Mouse (Mus musculus) bone marrow, adult 2 months (tissue): ENCODE measurements around the gene Per1. TPM values are rescaled to one million over a fixed set of nuclear protein-coding genes. Genes with fewer than 3 reads are reported as not detected.
A peak's percentile ranks its signal among the peaks of the same experiment; 100 is the strongest.

Source experiments
- H3K27ac ChIP-seq: fragments of 200-500 bp; 2 replicates; pipeline ENCODE4 v1.5.1; 2012; ENCODE audit warnings: low read depth, mild to moderate bottlenecking, control low read depth, inconsistent platforms, low read length; ENCODE audit not compliant: control insufficient read depth, poor library complexity, insufficient read depth
- H3K4me1 ChIP-seq: fragments of 200-500 bp; 2 replicates; pipeline ENCODE4 v1.6.1; 2011; ENCODE audit warnings: low read length; ENCODE audit not compliant: control insufficient read depth, insufficient read depth
- H3K4me3 ChIP-seq: fragments of 200-500 bp; replicated peaks from 2 replicates; pipeline ENCODE3; 2011; ENCODE audit warnings: mild to moderate bottlenecking, low read depth, low read length, control low read depth; ENCODE audit not compliant: control insufficient read depth
- CTCF ChIP-seq: fragments of 200-500 bp; IDR thresholded peaks from 2 replicates; pipeline ENCODE4 v1.5.1; 2011; ENCODE audit warnings: low read length, control low read depth; ENCODE audit not compliant: control insufficient read depth, insufficient read depth
- POLR2A ChIP-seq: fragments of 200-500 bp; IDR thresholded peaks from 2 replicates; pipeline ENCODE4 v1.6.1; 2011; ENCODE audit warnings: low read depth, mild to moderate bottlenecking, control low read depth, low read length, borderline replicate concordance; ENCODE audit not compliant: control insufficient read depth
- WGBS: fragments of 180-500 bp; shearing (Covaris S2); methylation state at CpG from one replicate; pipeline ENCODE4 v1.1.7; 2018; 5-methylcytosine and 5-hydroxymethylcytosine counted together
- polyA plus RNA-seq: library from polyadenylated mRNA; stranded (reverse); fragments of >200 nt; gene quantifications from 2 replicates; pipeline ENCODE4 v1.2.4, GENCODE M21; 2011; ENCODE audit warnings: low replicate concordance; ENCODE audit not compliant: missing spikeins, insufficient read depth, insufficient read length

The Per1 gene
- polyA plus RNA-seq, 1 experiment = 46.2 TPM

- WGBS = under 1% methylated on average over 45 of the region's 45 CpGs
- TF ChIP-seq CTCF = no peak
- peak; percentile 51; the same call in 1 of the 2 replicates for TF ChIP-seq POLR2A
- H3K4me3 ChIP-seq = peak overlapping the region; percentile 79
- no peaks in the 10 kb centered on the region for H3K4me1 ChIP-seq
- peak overlapping the region; percentile 81 for H3K27ac ChIP-seq
Observed at GRCm38 (mm10) chr11:69117737-69118695, 23.0 kb downstream of the Per1 start.

- H3K4me1 ChIP-seq = no peaks in the 10 kb centered on the region
- whole genome bisulfite sequencing = 7% methylated on average over 15 of the region's 15 CpGs
- peak overlapping the region; percentile 79 for H3K4me3 ChIP-seq
- TF ChIP-seq CTCF (no peak), POLR2A (no peak; the same call in 1 of the 2 replicates)
- no peak overlapping the region for H3K27ac ChIP-seq
Observed at GRCm38 (mm10) chr11:69118765-69119164, 23.7 kb downstream of the Per1 start.

- Histone ChIP-seq H3K4me3 (no peak overlapping the region), H3K27ac (no peak overlapping the region), H3K4me1 (no peaks in the 10 kb centered on the region)
- WGBS = 60% methylated on average over 14 of the region's 14 CpGs
- TF ChIP-seq POLR2A (no peak), CTCF (no peak)
Observed at GRCm38 (mm10) chr11:69119446-69120155, 24.6 kb downstream of the Per1 start.

- H3K27ac ChIP-seq = no peak within 1 kb of the TSS
- TF ChIP-seq CTCF (no peak), POLR2A (no peak)
- H3K4me1 ChIP-seq = no peaks in the 10 kb centered on the region
- H3K4me3 ChIP-seq = peak within 1 kb of the TSS; percentile 34
- WGBS = 1% methylated on average over 27 of the region's 27 CpGs
Observed at GRCm38 (mm10) chr11:69120221-69121000, 25.4 kb downstream of the Per1 start, which contains the start of gene Hes7. Gene Hes7, plus strand, starts transcription at chr11:69120404.

- no peak for TF ChIP-seq CTCF
- TF ChIP-seq POLR2A = no peak
- under 1% methylated on average over 33 of the region's 33 CpGs for WGBS
- Histone ChIP-seq H3K4me3 (peak overlapping the region; percentile 43), H3K27ac (no peak overlapping the region), H3K4me1 (no peaks in the 10 kb centered on the region)
Observed at GRCm38 (mm10) chr11:69121001-69121740, 26.2 kb downstream of the Per1 start.

GRCm38 (mm10) chr11:69121741-69122335 is 26.8 kb downstream of the Per1 start:
- TF ChIP-seq CTCF (no peak), POLR2A (no peak)
- Histone ChIP-seq H3K4me3 (peak overlapping the region; percentile 60), H3K27ac (no peak overlapping the region; the same call in 1 of the 2 replicates), H3K4me1 (peaks cover 1% of the 10 kb centered on the region; the same call in 1 of the 2 replicates)
- under 1% methylated on average over 32 of the region's 32 CpGs for WGBS

- H3K4me1 ChIP-seq = peaks cover 1% of the 10 kb centered on the region; the same call in 1 of the 2 replicates
- peak within 1 kb of the TSS; percentile 58; the same call in 1 of the 2 replicates for H3K27ac ChIP-seq
- under 1% methylated on average over 65 of the region's 66 CpGs for WGBS
- peak within 1 kb of the TSS; percentile 60 for H3K4me3 ChIP-seq
- TF ChIP-seq CTCF (peak; percentile 57; the same call in 1 of the 2 replicates), POLR2A (peak; percentile 42; the same call in 1 of the 2 replicates)
Observed at GRCm38 (mm10) chr11:69122336-69122951, 27.4 kb downstream of the Per1 start, which contains the start of gene 9130213A22Rik. Gene 9130213A22Rik, minus strand, starts transcription at chr11:69122589.
